Mouse (Mus musculus) adrenal gland (tissue): ENCODE measurements around the gene Slc7a7.

Source experiments
- intact Hi-C: fragments of 180-260 bp; cut with DNase I; formaldehyde crosslinking; loops from one replicate; pipeline ENCODE4 v1.15.1; 2025

Slc7a7 gene

GRCm38 (mm10) chr14:54332176-54333074, 85.2 kb downstream of the Slc7a7 start:
- intact Hi-C loops = no loop called here

- intact Hi-C loops = no loop called here
Measured at GRCm38 (mm10) chr14:54331178-54331577, 86.4 kb downstream of the Slc7a7 start.

GRCm38 (mm10) chr14:54329201-54329600, 88.4 kb downstream of the Slc7a7 start:
- intact Hi-C loops = loop anchor here (5.0 kb wide), 1 partner anchor 92 kb away; no protein-coding TSS in a partner anchor

GRCm38 (mm10) chr14:54328548-54328947, 89.0 kb downstream of the Slc7a7 start:
- intact Hi-C loops = loop anchor here (5.0 kb wide), 1 partner anchor 91 kb away; no protein-coding TSS in a partner anchor

GRCm38 (mm10) chr14:54324486-54324885, 93.1 kb downstream of the Slc7a7 start:
- intact Hi-C loops = loop anchor here (5.0 kb wide), 1 partner anchor 67 kb away; no protein-coding TSS in a partner anchor

GRCm38 (mm10) chr14:54321556-54322376, 95.8 kb downstream of the Slc7a7 start:
- intact Hi-C loops = loop anchor here (5.0 kb wide), 1 partner anchor 64 kb away; no protein-coding TSS in a partner anchor
